Mouse (Mus musculus): ENCODE results near the gene Mob1b. TPM values are rescaled to one million over a fixed set of nuclear protein-coding genes. Genes with fewer than 3 reads are reported as not detected.

The Mob1b gene
- polyA plus RNA-seq, 1 experiment, result 11.9 TPM

GRCm38 (mm10) chr5:88795910-88796584 is 75.4 kb downstream of the Mob1b start:
- TF ChIP-seq POLR2A (IDR thresholded peaks at IDR 0.05; ENCODE audit: extremely low read depth, insufficient read depth, low read length) (no peak), CTCF (IDR thresholded peaks at IDR 0.05; ENCODE audit: extremely low read depth, insufficient read depth, low read length) (no peak)
- Histone ChIP-seq H3K4me3 (ENCODE audit: insufficient read depth, low read length) (no peak overlapping the region), H3K27ac (ENCODE audit: insufficient read depth, low read length) (no peak overlapping the region), H3K4me1 (ENCODE audit: control insufficient read depth, insufficient read depth, low read length) (no peaks in the 10 kb centered on the region)

- no peak overlapping the region for H3K27ac ChIP-seq (ENCODE audit: insufficient read depth, low read length)
- TF ChIP-seq CTCF (IDR thresholded peaks at IDR 0.05; ENCODE audit: extremely low read depth, insufficient read depth, low read length), result no peak
- no peak for TF ChIP-seq POLR2A (IDR thresholded peaks at IDR 0.05; ENCODE audit: extremely low read depth, insufficient read depth, low read length)
- H3K4me3 ChIP-seq (ENCODE audit: insufficient read depth, low read length), result no peak overlapping the region
- no peaks in the 10 kb centered on the region for H3K4me1 ChIP-seq (ENCODE audit: control insufficient read depth, insufficient read depth, low read length)
Measured at GRCm38 (mm10) chr5:88796588-88796987, 75.9 kb downstream of the Mob1b start.

GRCm38 (mm10) chr5:88797121-88797520 is 76.5 kb downstream of the Mob1b start:
- TF ChIP-seq CTCF (IDR thresholded peaks at IDR 0.05; ENCODE audit: extremely low read depth, insufficient read depth, low read length), result no peak
- no peak for TF ChIP-seq POLR2A (IDR thresholded peaks at IDR 0.05; ENCODE audit: extremely low read depth, insufficient read depth, low read length)
- Histone ChIP-seq H3K4me3 (ENCODE audit: insufficient read depth, low read length) (no peak overlapping the region), H3K4me1 (ENCODE audit: control insufficient read depth, insufficient read depth, low read length) (no peaks in the 10 kb centered on the region), H3K27ac (ENCODE audit: insufficient read depth, low read length) (no peak overlapping the region)

GRCm38 (mm10) chr5:88805616-88806015 is 85.0 kb downstream of the Mob1b start:
- Histone ChIP-seq H3K27ac (ENCODE audit: insufficient read depth, low read length) (no peak overlapping the region), H3K4me1 (ENCODE audit: control insufficient read depth, insufficient read depth, low read length) (no peaks in the 10 kb centered on the region), H3K4me3 (ENCODE audit: insufficient read depth, low read length) (no peak overlapping the region)
- TF ChIP-seq POLR2A (IDR thresholded peaks at IDR 0.05; ENCODE audit: extremely low read depth, insufficient read depth, low read length) (no peak), CTCF (IDR thresholded peaks at IDR 0.05; ENCODE audit: extremely low read depth, insufficient read depth, low read length) (no peak)

- Histone ChIP-seq H3K4me3 (ENCODE audit: insufficient read depth, low read length) (no peak overlapping the region), H3K4me1 (ENCODE audit: control insufficient read depth, insufficient read depth, low read length) (no peaks in the 10 kb centered on the region), H3K27ac (ENCODE audit: insufficient read depth, low read length) (no peak overlapping the region)
- TF ChIP-seq CTCF (IDR thresholded peaks at IDR 0.05; ENCODE audit: extremely low read depth, insufficient read depth, low read length) (no peak), POLR2A (IDR thresholded peaks at IDR 0.05; ENCODE audit: extremely low read depth, insufficient read depth, low read length) (no peak)
Measured at GRCm38 (mm10) chr5:88806278-88806677, 85.6 kb downstream of the Mob1b start.

GRCm38 (mm10) chr5:88807342-88807741 is 86.7 kb downstream of the Mob1b start:
- H3K4me1 ChIP-seq (ENCODE audit: control insufficient read depth, insufficient read depth, low read length), result no peaks in the 10 kb centered on the region
- no peak overlapping the region for H3K4me3 ChIP-seq (ENCODE audit: insufficient read depth, low read length)
- no peak for TF ChIP-seq POLR2A (IDR thresholded peaks at IDR 0.05; ENCODE audit: extremely low read depth, insufficient read depth, low read length)
- no peak for TF ChIP-seq CTCF (IDR thresholded peaks at IDR 0.05; ENCODE audit: extremely low read depth, insufficient read depth, low read length)
- no peak overlapping the region for H3K27ac ChIP-seq (ENCODE audit: insufficient read depth, low read length)

- no peak overlapping the region for H3K27ac ChIP-seq (ENCODE audit: insufficient read depth, low read length)
- TF ChIP-seq CTCF (IDR thresholded peaks at IDR 0.05; ENCODE audit: extremely low read depth, insufficient read depth, low read length), result no peak
- TF ChIP-seq POLR2A (IDR thresholded peaks at IDR 0.05; ENCODE audit: extremely low read depth, insufficient read depth, low read length), result no peak
- H3K4me1 ChIP-seq (ENCODE audit: control insufficient read depth, insufficient read depth, low read length), result no peaks in the 10 kb centered on the region
- no peak overlapping the region for H3K4me3 ChIP-seq (ENCODE audit: insufficient read depth, low read length)
Measured at GRCm38 (mm10) chr5:88813188-88813587, 92.5 kb downstream of the Mob1b start.

Other genes with a start within 250 kb of the Mob1b start
- not detected in 2 replicates for gene Enam, start 232.9 kb upstream of the Mob1b start, polyA plus RNA-seq (2012; rRNA removed)
- 1.4 and 1.9 TPM in 2 replicates for gene Jchain, start 193.0 kb upstream of the Mob1b start, polyA plus RNA-seq (2012; rRNA removed)
- gene Utp3, start 166.4 kb upstream of the Mob1b start, polyA plus RNA-seq (2012; rRNA removed), result 25.1 and 27.5 TPM in 2 replicates
- gene Rufy3, start 155.8 kb upstream of the Mob1b start, polyA plus RNA-seq (2012; rRNA removed), result 102 and 103 TPM in 2 replicates
- 80.1 and 80.6 TPM in 2 replicates for gene Grsf1, start 44.7 kb upstream of the Mob1b start, polyA plus RNA-seq (2012; rRNA removed)
- 15.7 and 16.6 TPM in 2 replicates for gene Dck, start 44.1 kb downstream of the Mob1b start, polyA plus RNA-seq (2012; rRNA removed)
- 48.1 and 53.7 TPM in 2 replicates for gene Slc4a4, start 166.0 kb downstream of the Mob1b start, polyA plus RNA-seq (2012; rRNA removed)

All from cortical plate, adult 2 months (tissue).